Mouse (Mus musculus) C2C12 (cell line): ENCODE measurements at regions not wholly inside any gene's neighbourhood (a gene's known extent, or its start where the extent isn't known, plus 50 kb on each side); places are given as distances from the start of the nearest gene placed in this dataset.

Experiments
- H3K27me3 ChIP-seq: one replicate; pipeline ENCODE4 v1.6.1; 2011; ENCODE audit not compliant: control insufficient read depth, insufficient read depth, insufficient read length
- H3K36me3 ChIP-seq: one replicate; pipeline ENCODE4 v1.6.1; 2011; ENCODE audit not compliant: control insufficient read depth, insufficient read depth
- H3K4me3 ChIP-seq: one replicate; pipeline ENCODE4 v1.5.1; 2011; ENCODE audit warnings: mild to moderate bottlenecking, control low read depth; ENCODE audit not compliant: poor library complexity, insufficient read depth, severe bottlenecking
- H3K79me2 ChIP-seq: one replicate; pipeline ENCODE4 v1.6.1; 2011; ENCODE audit not compliant: control insufficient read depth, insufficient read depth
- H3K79me3 ChIP-seq: one replicate; pipeline ENCODE4 v1.6.1; 2011; ENCODE audit warnings: low read depth, control low read depth
- H3ac ChIP-seq: one replicate; pipeline ENCODE3; 2011; ENCODE audit warnings: low read depth; ENCODE audit not compliant: control insufficient read depth, insufficient read length
- CEBPB ChIP-seq: IDR thresholded peaks from one replicate; pipeline ENCODE4 v1.6.1; 2011; ENCODE audit warnings: low read depth, mild to moderate bottlenecking, control low read depth, moderate library complexity
- CTCF ChIP-seq: IDR thresholded peaks from one replicate; pipeline ENCODE4 v1.5.1; 2011; ENCODE audit not compliant: control insufficient read depth, insufficient read depth, insufficient read length
- FOSL1 ChIP-seq: IDR thresholded peaks from one replicate; pipeline ENCODE4 v1.8.0; 2011; ENCODE audit warnings: mild to moderate bottlenecking, low read length; ENCODE audit not compliant: poor library complexity, insufficient read depth, severe bottlenecking
- MAX ChIP-seq: IDR thresholded peaks from one replicate; pipeline ENCODE4 v1.6.1; 2011; ENCODE audit warnings: mild to moderate bottlenecking, control low read depth
- MYOD1 ChIP-seq: IDR thresholded peaks from one replicate; pipeline ENCODE4 v1.6.1; 2011; ENCODE audit warnings: low read depth; ENCODE audit not compliant: control insufficient read depth, insufficient read length
- MYOG ChIP-seq: IDR thresholded peaks from one replicate; pipeline ENCODE4 v1.6.1; 2011; ENCODE audit not compliant: control insufficient read depth, insufficient read length; ENCODE audit errors: extremely low read depth
- USF1 ChIP-seq: IDR thresholded peaks from one replicate; pipeline ENCODE4 v1.6.1; 2011; ENCODE audit warnings: low read depth, mild to moderate bottlenecking, control low read depth, moderate library complexity

DNA sequence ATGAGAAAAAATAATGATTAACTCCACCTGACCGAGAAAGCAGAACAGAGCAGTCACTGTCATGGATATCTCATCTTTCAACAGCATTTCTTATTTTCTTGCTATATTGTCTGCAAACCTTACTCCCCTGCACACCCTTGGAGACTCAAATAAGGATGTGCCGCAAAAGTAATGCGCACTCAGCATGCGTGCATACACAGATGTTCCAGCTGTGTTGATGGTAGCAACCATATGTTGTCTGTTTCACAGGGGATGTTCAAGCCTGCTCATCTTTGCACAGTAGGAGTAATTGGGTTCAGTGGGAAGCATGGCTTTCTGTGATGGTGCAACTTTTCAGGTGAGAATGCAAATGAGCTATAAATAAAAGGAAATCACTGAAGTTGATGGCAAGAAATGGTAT, 1182.9 kb upstream of the Manea start:
- Histone ChIP-seq H3K79me2 (no peaks in the 10 kb centered on the region), H3K27me3 (no peaks in the 10 kb centered on the region), H3K4me3 (no peak overlapping the region), H3K36me3 (no peaks in the 10 kb centered on the region), H3ac (no peak overlapping the region), H3K79me3 (no peaks in the 10 kb centered on the region)
- no peak for TF ChIP-seq FOSL1

DNA sequence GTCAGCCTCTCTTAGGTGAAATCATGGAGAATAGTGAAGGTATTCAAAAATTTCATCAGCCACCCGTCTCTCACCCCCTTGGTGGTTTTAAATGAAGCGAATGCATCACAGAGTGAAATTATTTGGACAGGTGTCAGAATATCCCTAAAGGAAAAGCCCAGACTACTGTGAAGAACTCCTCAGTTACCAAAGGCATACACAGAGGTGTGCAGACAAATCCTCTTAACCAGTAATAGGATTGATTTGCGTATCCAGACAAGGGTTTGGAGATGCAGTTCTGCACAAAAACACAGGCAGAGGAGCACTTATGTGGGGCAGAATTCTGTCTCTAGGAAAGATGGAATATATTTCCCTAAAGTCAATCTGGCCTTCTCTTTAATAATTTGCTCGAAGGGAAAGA, 1173.6 kb upstream of the Manea start:
- Histone ChIP-seq H3ac (no peak overlapping the region), H3K36me3 (no peaks in the 10 kb centered on the region), H3K79me2 (no peaks in the 10 kb centered on the region), H3K27me3 (no peaks in the 10 kb centered on the region), H3K79me3 (no peaks in the 10 kb centered on the region), H3K4me3 (no peak overlapping the region)
- TF ChIP-seq CEBPB (no peak), MYOD1 (no peak), MAX (no peak)

DNA sequence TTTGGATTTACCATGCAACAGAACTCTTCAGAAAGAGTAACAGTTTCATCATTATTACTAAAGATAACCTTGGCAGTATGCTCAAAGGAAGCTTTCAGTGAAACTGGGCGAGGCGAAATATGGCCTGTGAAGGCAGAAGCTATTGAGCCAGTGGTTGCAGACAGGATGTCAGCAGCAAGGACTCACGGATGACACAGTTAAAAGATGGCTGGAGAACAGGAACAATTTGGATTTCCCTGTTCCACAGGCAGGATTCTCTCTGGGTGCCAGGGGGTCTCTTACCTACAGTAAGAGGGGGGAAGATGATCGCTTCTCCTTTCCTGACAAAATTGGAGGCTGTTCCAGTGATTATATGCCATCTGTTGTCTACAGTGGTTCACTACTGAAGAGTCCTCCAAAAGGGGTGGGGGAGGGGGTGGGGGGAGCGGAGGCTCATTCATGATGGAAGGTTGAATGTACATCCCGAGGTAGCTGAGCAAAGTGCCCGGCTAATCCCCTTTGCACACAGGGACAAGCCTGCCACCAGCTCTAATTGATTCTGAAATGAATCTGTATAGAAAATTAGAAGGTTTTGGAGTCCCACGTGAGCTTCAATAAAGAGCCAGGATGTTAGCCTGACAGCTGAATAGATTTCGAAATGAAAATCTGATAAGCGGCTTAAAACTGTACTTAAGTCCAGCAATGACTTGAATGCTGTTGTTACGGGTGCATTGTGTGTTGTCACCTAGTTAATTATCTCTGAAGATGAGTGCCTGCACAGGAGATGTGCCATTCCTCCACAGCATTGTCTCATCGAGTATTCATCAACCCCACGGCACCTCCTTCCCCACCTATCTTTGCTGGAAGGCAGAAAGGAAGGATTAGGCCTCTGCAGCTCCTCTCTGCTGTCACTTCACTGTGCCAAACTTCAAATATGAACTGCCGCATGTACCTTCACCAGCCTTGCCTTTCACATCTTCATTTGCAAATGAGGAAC, 1158.4 kb upstream of the Manea start:
- H3K27me3 ChIP-seq: no peaks in the 10 kb centered on the region
- no peaks in the 10 kb centered on the region for H3K79me3 ChIP-seq
- no peak for TF ChIP-seq MAX
- TF ChIP-seq FOSL1: no peak
- TF ChIP-seq MYOD1: no peak
- no peak for TF ChIP-seq MYOG
- no peak for TF ChIP-seq CTCF
- no peak for TF ChIP-seq CEBPB
- TF ChIP-seq USF1: no peak
- no peak overlapping the region for H3ac ChIP-seq
- no peaks in the 10 kb centered on the region for H3K36me3 ChIP-seq
- H3K4me3 ChIP-seq: no peak overlapping the region
- no peaks in the 10 kb centered on the region for H3K79me2 ChIP-seq

DNA sequence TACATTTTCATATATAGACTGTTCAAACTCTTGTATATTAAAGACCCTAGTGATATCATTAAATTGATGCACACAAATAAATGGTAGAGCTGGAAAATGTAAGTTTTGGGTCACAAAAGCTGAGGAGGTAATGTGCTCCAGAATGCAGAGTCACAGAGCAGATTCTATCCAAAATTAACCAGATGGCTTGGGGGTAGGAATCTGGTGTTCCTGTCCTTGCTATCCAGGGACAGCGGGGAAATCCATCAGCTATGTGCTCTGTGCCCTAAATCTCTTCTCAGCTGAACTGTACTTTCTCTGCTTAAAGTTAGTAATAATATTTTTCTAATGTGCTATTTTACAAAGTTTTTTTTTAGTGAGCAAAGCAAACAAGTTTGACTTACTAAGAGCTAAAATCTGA, 1151.2 kb upstream of the Manea start:
- Histone ChIP-seq H3K4me3 (no peak overlapping the region), H3ac (no peak overlapping the region), H3K79me3 (no peaks in the 10 kb centered on the region), H3K79me2 (no peaks in the 10 kb centered on the region), H3K27me3 (no peaks in the 10 kb centered on the region), H3K36me3 (no peaks in the 10 kb centered on the region)
- no peak for TF ChIP-seq MYOD1
- TF ChIP-seq USF1: no peak
- TF ChIP-seq CEBPB: no peak
- no peak for TF ChIP-seq FOSL1
- TF ChIP-seq MYOG: no peak
- TF ChIP-seq MAX: no peak

DNA sequence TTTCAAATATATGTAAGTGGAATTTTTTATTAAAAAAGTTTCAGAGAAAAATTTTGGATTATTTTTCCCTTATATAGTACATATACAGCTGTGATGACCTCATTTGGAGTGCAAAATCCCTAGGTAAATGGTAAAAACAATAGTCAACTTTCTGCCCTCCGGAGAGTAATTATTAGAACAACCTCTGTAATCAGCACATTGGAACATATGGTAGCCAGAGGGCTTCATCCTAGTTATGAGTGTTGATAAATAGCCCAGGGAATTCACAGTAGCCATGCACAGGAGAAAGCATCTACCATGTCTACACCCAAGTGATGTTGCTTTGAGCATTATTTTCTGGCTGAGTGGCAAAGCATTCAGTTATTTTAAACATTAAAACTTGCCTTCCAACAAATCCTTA, 1150.6 kb upstream of the Manea start:
- Histone ChIP-seq H3ac (no peak overlapping the region), H3K4me3 (no peak overlapping the region), H3K27me3 (no peaks in the 10 kb centered on the region), H3K79me2 (no peaks in the 10 kb centered on the region), H3K36me3 (no peaks in the 10 kb centered on the region), H3K79me3 (no peaks in the 10 kb centered on the region)
- TF ChIP-seq CTCF: no peak
- no peak for TF ChIP-seq FOSL1
- TF ChIP-seq MAX: no peak
- TF ChIP-seq CEBPB: no peak
- no peak for TF ChIP-seq MYOD1
- no peak for TF ChIP-seq MYOG
- TF ChIP-seq USF1: no peak

DNA sequence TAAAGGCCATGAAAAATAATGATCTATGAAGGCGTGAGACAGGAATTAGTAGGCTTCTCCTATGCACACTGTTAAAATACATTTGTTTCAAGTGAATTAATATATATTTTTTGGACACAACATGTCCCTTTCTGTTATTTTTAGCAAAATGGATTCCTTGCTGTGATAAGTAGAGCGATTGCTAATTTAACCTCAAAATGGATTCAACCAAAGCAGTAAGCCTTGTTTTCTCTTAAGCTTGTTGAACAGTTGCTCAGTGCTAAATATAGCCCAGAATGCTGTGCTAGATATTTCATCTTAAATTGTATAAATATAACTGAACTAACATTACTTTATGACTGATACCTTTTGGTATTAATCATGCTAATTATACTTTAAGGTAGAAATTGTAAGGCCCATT, 1144.6 kb upstream of the Manea start:
- TF ChIP-seq CEBPB: no peak
- TF ChIP-seq FOSL1: no peak
- no peak for TF ChIP-seq CTCF
- no peak for TF ChIP-seq MYOD1
- no peak for TF ChIP-seq MAX
- TF ChIP-seq USF1: no peak
- no peak for TF ChIP-seq MYOG
- Histone ChIP-seq H3K79me2 (no peaks in the 10 kb centered on the region), H3K36me3 (no peaks in the 10 kb centered on the region), H3K27me3 (no peaks in the 10 kb centered on the region), H3ac (no peak overlapping the region), H3K79me3 (no peaks in the 10 kb centered on the region), H3K4me3 (no peak overlapping the region)
